Mouse (Mus musculus) heart, embryonic 11.5 days (tissue): ENCODE measurements at regions not wholly inside any gene's neighbourhood (a gene's known extent, or its start where the extent isn't known, plus 50 kb on each side); places are given as distances from the start of the nearest gene placed in this dataset.

Experiments
- ATAC-seq: fragments of 200-750 bp; cut with Nextera tagmentation; replicated peaks from 2 replicates; pipeline ENCODE4 v1.8.0; 2017; ENCODE audit warnings: moderate library complexity; ENCODE audit not compliant: insufficient number of reproducible peaks, low FRiP score, low TSS enrichment
- H3K27ac ChIP-seq: fragments of 300-500 bp; sonication (generic); 2 replicates; pipeline ENCODE4 v1.5.1; 2014; ENCODE audit warnings: mild to moderate bottlenecking, low read depth, low read length
- H3K27me3 ChIP-seq: fragments of 300-500 bp; sonication (generic); 2 replicates; pipeline ENCODE4 v1.6.1; 2014; ENCODE audit warnings: mild to moderate bottlenecking, low read length, mixed read lengths; ENCODE audit not compliant: control insufficient read depth, insufficient read depth
- H3K36me3 ChIP-seq: fragments of 300-500 bp; sonication (generic); 2 replicates; pipeline ENCODE4 v1.6.1; 2014; ENCODE audit warnings: mild to moderate bottlenecking, low read length, moderate library complexity, mixed read lengths; ENCODE audit not compliant: control insufficient read depth, insufficient read depth
- H3K4me1 ChIP-seq: fragments of 300-500 bp; sonication (generic); 2 replicates; pipeline ENCODE4 v1.6.1; 2014; ENCODE audit warnings: low read length; ENCODE audit not compliant: control insufficient read depth, insufficient read depth
- H3K4me2 ChIP-seq: fragments of 300-500 bp; sonication (generic); 2 replicates; pipeline ENCODE4 v1.6.1; 2014; ENCODE audit warnings: mild to moderate bottlenecking, moderate library complexity
- H3K4me3 ChIP-seq: fragments of 300-500 bp; sonication (generic); 2 replicates; pipeline ENCODE4 v1.5.1; 2014; ENCODE audit warnings: low read depth, low read length
- H3K9ac ChIP-seq: fragments of 300-500 bp; sonication (generic); 2 replicates; pipeline ENCODE4 v1.6.1; 2014; ENCODE audit warnings: mild to moderate bottlenecking, low read depth, low read length, moderate library complexity
- H3K9me3 ChIP-seq: fragments of 300-500 bp; sonication (generic); replicated peaks from 2 replicates; pipeline ENCODE4 v1.6.1; 2016; ENCODE audit warnings: low read length; ENCODE audit not compliant: control insufficient read depth
- WGBS: fragments of 180-500 bp; shearing (Covaris S2); extraction: QIAGEN DNeasy Blood & Tissue Kit; methylation state at CpG from one replicate; pipeline ENCODE4 v1.1.7; 2014; ENCODE audit not compliant: insufficient replicate concordance; 5-methylcytosine and 5-hydroxymethylcytosine counted together

GRCm38 (mm10) chr3:100266976-100267375 is 104.8 kb upstream of the Wdr3 start:
- ATAC-seq, result no peak
- H3K9ac ChIP-seq, result no peak overlapping the region
- H3K4me1 ChIP-seq, result no peaks in the 10 kb centered on the region
- H3K4me3 ChIP-seq, result no peak overlapping the region
- H3K4me2 ChIP-seq, result no peak overlapping the region
- no peaks in the 10 kb centered on the region for H3K36me3 ChIP-seq
- no peak overlapping the region for H3K27ac ChIP-seq
- no peaks in the 10 kb centered on the region for H3K27me3 ChIP-seq
- H3K9me3 ChIP-seq, result no peaks in the 10 kb centered on the region

- H3K36me3 ChIP-seq, result no peaks in the 10 kb centered on the region
- H3K4me3 ChIP-seq, result no peak overlapping the region
- no peak overlapping the region for H3K9ac ChIP-seq
- H3K4me2 ChIP-seq, result no peak overlapping the region
- no peaks in the 10 kb centered on the region for H3K27me3 ChIP-seq
- ATAC-seq, result no peak
- H3K27ac ChIP-seq, result no peak overlapping the region
- 43% methylated on average over 5 of the region's 5 CpGs for WGBS
- H3K9me3 ChIP-seq, result no peaks in the 10 kb centered on the region
- H3K4me1 ChIP-seq, result no peaks in the 10 kb centered on the region
Measured at GRCm38 (mm10) chr3:100264991-100265390, 102.8 kb upstream of the Wdr3 start.
